Mouse (Mus musculus): Measurements from ENCODE around the gene Hist1h2ai. TPM values are rescaled to one million over a fixed set of nuclear protein-coding genes. Genes with fewer than 3 reads are reported as not detected.

Gene Hist1h2ai
- total and polyA plus RNA-seq, 3 experiments, result 8.2 to 1,435 TPM; not detected in 1

DNA sequence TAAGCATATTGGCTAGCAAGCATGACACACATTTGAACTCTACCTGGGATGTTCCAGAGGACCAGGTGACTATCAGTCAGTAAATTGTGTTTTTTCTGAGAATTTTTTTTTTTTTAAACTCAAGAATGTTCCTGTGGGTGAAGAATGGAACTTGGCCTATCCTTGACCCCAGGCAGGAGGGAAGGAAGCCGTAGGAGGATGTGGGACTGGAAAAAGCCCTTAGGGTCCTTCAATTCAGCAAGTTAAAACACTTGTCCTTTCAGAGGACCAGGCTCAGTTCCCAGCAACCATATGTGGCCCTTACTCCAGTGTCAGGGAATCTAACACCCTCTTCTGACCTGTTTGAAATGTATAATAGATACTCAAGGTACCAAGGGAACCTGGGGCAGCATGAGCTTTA lies 13.3 kb downstream of the Hist1h2ai start:
- Histone ChIP-seq H3K36me3 (ENCODE audit: control insufficient read depth in 1 of 2, insufficient read depth in 2 of 2, low read length in 2 of 2) (no peaks in the 10 kb centered on the region; a peak in 1 of 4 replicates), H3K79me2 (ENCODE audit: control insufficient read depth, insufficient read depth, low read length, poor library complexity) (no peaks in the 10 kb centered on the region; the same call in 1 of the 2 replicates), H3K27me3 (ENCODE audit: control insufficient read depth in 1 of 2, insufficient read depth in 2 of 2, low read length in 2 of 2) (no peaks in the 10 kb centered on the region), H3K4me1 (ENCODE audit: control insufficient read depth in 1 of 2, insufficient read depth in 2 of 2, low read length in 2 of 2) (peaks cover 0 to 10% of the 10 kb centered on the region in 2 experiments; a peak in 2 of 4 replicates), H3K9me3 (replicated peaks; ENCODE audit: insufficient read depth, low read length) (no peaks in the 10 kb centered on the region; the same call in 1 of the 2 replicates), H3K4me3 (ENCODE audit: control insufficient read depth in 1 of 2, insufficient read depth in 1 of 2, low read depth in 2 of 2, low read length in 2 of 2) (no peak overlapping the region), H3K9ac (ENCODE audit: control insufficient read depth, low read depth, low read length, poor library complexity, severe bottlenecking) (no peak overlapping the region), H3K27ac (ENCODE audit: control insufficient read depth, low read depth, low read length) (no peak overlapping the region)
- TF ChIP-seq TBP (IDR thresholded peaks at IDR 0.05; ENCODE audit: low read depth, low read length) (no peak), ZNF384 (IDR thresholded peaks at IDR 0.05; ENCODE audit: low read depth, low read length) (no peak)
- DNase-seq (ENCODE audit: low read depth, low spot score), result no peak

GRCm38 (mm10) chr13:21733466-21733865 lies 17.2 kb downstream of the Hist1h2ai start:
- no peak overlapping the region for H3K9ac ChIP-seq (ENCODE audit: control insufficient read depth, low read depth, low read length, poor library complexity, severe bottlenecking)
- H3K27ac ChIP-seq (ENCODE audit: control insufficient read depth, low read depth, low read length), result no peak overlapping the region

GRCm38 (mm10) chr13:21734010-21734905 lies 18.0 kb downstream of the Hist1h2ai start:
- peaks cover 0 to 4% of the 10 kb centered on the region in 2 experiments; a peak in 2 of 4 replicates for H3K36me3 ChIP-seq (ENCODE audit: control insufficient read depth in 1 of 2, insufficient read depth in 2 of 2, low read length in 2 of 2)
- H3K4me1 ChIP-seq (ENCODE audit: control insufficient read depth in 1 of 2, insufficient read depth in 2 of 2, low read length in 2 of 2), result peaks cover 0 to 10% of the 10 kb centered on the region in 2 experiments; a peak in 2 of 4 replicates
- peak overlapping the region; percentile 17 to 46 for H3K4me3 ChIP-seq (ENCODE audit: control insufficient read depth in 1 of 2, insufficient read depth in 1 of 2, low read depth in 2 of 2, low read length in 2 of 2)
- peak overlapping the region; percentile 95 for H3K27ac ChIP-seq (ENCODE audit: control insufficient read depth, low read depth, low read length)
- H3K79me2 ChIP-seq (ENCODE audit: control insufficient read depth, insufficient read depth, low read length, poor library complexity), result no peaks in the 10 kb centered on the region; the same call in 1 of the 2 replicates
- H3K9ac ChIP-seq (ENCODE audit: control insufficient read depth, low read depth, low read length, poor library complexity, severe bottlenecking), result peak overlapping the region; percentile 83
- DNase-seq (ENCODE audit: low read depth, low spot score), result peak; percentile 93
- no peaks in the 10 kb centered on the region for H3K9me3 ChIP-seq (replicated peaks; ENCODE audit: insufficient read depth, low read length)
- no peaks in the 10 kb centered on the region for H3K27me3 ChIP-seq (ENCODE audit: control insufficient read depth in 1 of 2, insufficient read depth in 2 of 2, low read length in 2 of 2)
- TF ChIP-seq GATA1 (IDR thresholded peaks at IDR 0.05; ENCODE audit: low read depth, low read length) (no peak), USF2 (IDR thresholded peaks at IDR 0.05; ENCODE audit: borderline replicate concordance in 1 of 2, insufficient read depth in 1 of 2, low read depth in 1 of 2, low read length in 2 of 2) (no peak), CTCF (IDR thresholded peaks at IDR 0.05 in 2 of 3, conservative IDR thresholded peaks at IDR 0.05 in 1 of 3; ENCODE audit: control insufficient read depth in 1 of 3, insufficient read depth in 1 of 3, low read depth in 2 of 3, low read length in 3 of 3, poor library complexity in 1 of 3, severe bottlenecking in 1 of 3) (peak; percentile 76 to 91 (median 79)), CHD1 (IDR thresholded peaks at IDR 0.05; ENCODE audit: low read depth, low read length) (no peak), BHLHE40 (IDR thresholded peaks at IDR 0.05; ENCODE audit: borderline replicate concordance, low read depth, low read length) (no peak), POLR2AphosphoS2 (IDR thresholded peaks at IDR 0.05; ENCODE audit: low read length) (no peak), MYB (IDR thresholded peaks at IDR 0.05; ENCODE audit: low read depth, low read length) (no peak), MAX (IDR thresholded peaks at IDR 0.05; ENCODE audit: low read length) (no peak; the same call in 1 of the 2 replicates), JUND (IDR thresholded peaks at IDR 0.05; ENCODE audit: low read depth, low read length) (no peak), RCOR1 (IDR thresholded peaks at IDR 0.05; ENCODE audit: low read depth, low read length) (no peak), MXI1 (IDR thresholded peaks at IDR 0.05; ENCODE audit: low read depth, low read length) (peak; percentile 65), ZMIZ1 (IDR thresholded peaks at IDR 0.05; ENCODE audit: low read depth, low read length) (no peak), ZNF384 (IDR thresholded peaks at IDR 0.05; ENCODE audit: low read depth, low read length) (no peak), TAL1 (IDR thresholded peaks at IDR 0.05; ENCODE audit: low read length) (no peak), ELF1 (IDR thresholded peaks at IDR 0.05; ENCODE audit: low read depth, low read length) (no peak), MEF2A (IDR thresholded peaks at IDR 0.05; ENCODE audit: extremely low read depth, insufficient replicate concordance, low read depth, low read length, poor library complexity, severe bottlenecking) (no peak), EP300 (IDR thresholded peaks at IDR 0.05; ENCODE audit: low read depth in 1 of 2, low read length in 2 of 2) (no peak), GABPA (IDR thresholded peaks at IDR 0.05; ENCODE audit: low read depth, low read length) (no peak), POLR2A (IDR thresholded peaks at IDR 0.05; ENCODE audit: control insufficient read depth in 1 of 2, insufficient read depth in 1 of 2, low read depth in 1 of 2, low read length in 2 of 2, poor library complexity in 1 of 2) (no peak)

More at GRCm38 (mm10) chr13:21733466-21733865, 17.2 kb downstream of the Hist1h2ai start:
- Histone ChIP-seq H3K9me3 (replicated peaks; ENCODE audit: insufficient read depth, low read length) (no peaks in the 10 kb centered on the region; the same call in 1 of the 2 replicates), H3K4me3 (ENCODE audit: control insufficient read depth in 1 of 2, insufficient read depth in 1 of 2, low read depth in 2 of 2, low read length in 2 of 2) (no peak overlapping the region), H3K79me2 (ENCODE audit: control insufficient read depth, insufficient read depth, low read length, poor library complexity) (no peaks in the 10 kb centered on the region; the same call in 1 of the 2 replicates), H3K36me3 (ENCODE audit: control insufficient read depth in 1 of 2, insufficient read depth in 2 of 2, low read length in 2 of 2) (peaks cover 0 to 4% of the 10 kb centered on the region in 2 experiments; a peak in 2 of 4 replicates), H3K27me3 (ENCODE audit: control insufficient read depth in 1 of 2, insufficient read depth in 2 of 2, low read length in 2 of 2) (no peaks in the 10 kb centered on the region), H3K4me1 (ENCODE audit: control insufficient read depth in 1 of 2, insufficient read depth in 2 of 2, low read length in 2 of 2) (peaks cover 0 to 10% of the 10 kb centered on the region in 2 experiments; a peak in 2 of 4 replicates)
- TF ChIP-seq CTCF (IDR thresholded peaks at IDR 0.05 in 2 of 3, conservative IDR thresholded peaks at IDR 0.05 in 1 of 3; ENCODE audit: control insufficient read depth in 1 of 3, insufficient read depth in 1 of 3, low read depth in 2 of 3, low read length in 3 of 3, poor library complexity in 1 of 3, severe bottlenecking in 1 of 3) (peak; percentile 13 to 32 (median 27); a peak in 4 of 6 replicates), E2F4 (IDR thresholded peaks at IDR 0.05; ENCODE audit: borderline replicate concordance, low read depth, low read length) (no peak), ETS1 (IDR thresholded peaks at IDR 0.05; ENCODE audit: low read depth, low read length) (no peak), TCF12 (IDR thresholded peaks at IDR 0.05; ENCODE audit: low read depth, low read length) (no peak), SMC3 (IDR thresholded peaks at IDR 0.05; ENCODE audit: low read depth, low read length) (0 out of 2 replicates have a peak, but pooled peaks have one; percentile 9), MYB (IDR thresholded peaks at IDR 0.05; ENCODE audit: low read depth, low read length) (no peak)
- peak; percentile 65 for DNase-seq (ENCODE audit: low read depth, low spot score)
